Mouse (Mus musculus) testis, adult 2 months (tissue): ENCODE measurements around the gene Olfr53. TPM values are rescaled to one million over a fixed set of nuclear protein-coding genes. Genes with fewer than 3 reads are reported as not detected.
"Not testable (repeated sequence)": the region's sequence is repeated elsewhere in the genome, so short reads cannot be mapped to it uniquely, and the experiment has no call there.

Experiments used
- H3K27ac ChIP-seq: fragments of 200-500 bp; 2 replicates; pipeline ENCODE4 v1.5.1; 2012; ENCODE audit warnings: low read depth, low read length; ENCODE audit not compliant: control insufficient read depth, insufficient read depth
- H3K27me3 ChIP-seq: fragments of 200-500 bp; 2 replicates; pipeline ENCODE4 v1.6.1; 2012; ENCODE audit warnings: mild to moderate bottlenecking, low read length, moderate library complexity; ENCODE audit not compliant: control insufficient read depth, insufficient read depth
- H3K36me3 ChIP-seq: fragments of 200-500 bp; 2 replicates; pipeline ENCODE4 v1.6.1; 2012; ENCODE audit warnings: mild to moderate bottlenecking, low read length; ENCODE audit not compliant: control insufficient read depth, insufficient read depth
- H3K4me1 ChIP-seq: fragments of 200-500 bp; 2 replicates; pipeline ENCODE4 v1.6.1; 2012; ENCODE audit warnings: low read length; ENCODE audit not compliant: control insufficient read depth, insufficient read depth
- H3K4me3 ChIP-seq: fragments of 200-500 bp; 2 replicates; pipeline ENCODE4 v1.5.1; 2012; ENCODE audit warnings: low read depth, mild to moderate bottlenecking, low read length, moderate library complexity, mixed read lengths; ENCODE audit not compliant: control insufficient read depth
- CTCF ChIP-seq: fragments of 200-500 bp; IDR thresholded peaks from 2 replicates; pipeline ENCODE4 v1.5.1; 2012; ENCODE audit warnings: low read depth, mild to moderate bottlenecking, inconsistent platforms, low read length, moderate library complexity; ENCODE audit not compliant: control insufficient read depth, insufficient read depth, insufficient replicate concordance
- POLR2A ChIP-seq: fragments of 200-500 bp; IDR thresholded peaks from 2 replicates; pipeline ENCODE4 v1.6.1; 2012; ENCODE audit warnings: low read depth, mild to moderate bottlenecking, inconsistent platforms, low read length, moderate library complexity; ENCODE audit not compliant: control insufficient read depth
- polyA plus RNA-seq: library from polyadenylated mRNA; depleted of rRNA; stranded (reverse); fragments of >200 nt; gene quantifications from 2 replicates; pipeline ENCODE4 v1.2.3, GENCODE M21; 2012; rRNA removed

Gene Olfr53
- 0.28 TPM in 1 of 2 replicates, not detected in the other for polyA plus RNA-seq

GRCm38 (mm10) chr7:140646152-140646551, at the start of gene Olfr53:
TSS of gene Olfr53 (plus strand) at chr7:140646452.
- no peak for TF ChIP-seq CTCF
- no peak for TF ChIP-seq POLR2A
- Histone ChIP-seq H3K36me3 (no peaks in the 10 kb centered on the region), H3K27me3 (no peaks in the 10 kb centered on the region), H3K4me3 (no peak within 1 kb of the TSS), H3K27ac (no peak within 1 kb of the TSS), H3K4me1 (no peaks in the 10 kb centered on the region)

DNA sequence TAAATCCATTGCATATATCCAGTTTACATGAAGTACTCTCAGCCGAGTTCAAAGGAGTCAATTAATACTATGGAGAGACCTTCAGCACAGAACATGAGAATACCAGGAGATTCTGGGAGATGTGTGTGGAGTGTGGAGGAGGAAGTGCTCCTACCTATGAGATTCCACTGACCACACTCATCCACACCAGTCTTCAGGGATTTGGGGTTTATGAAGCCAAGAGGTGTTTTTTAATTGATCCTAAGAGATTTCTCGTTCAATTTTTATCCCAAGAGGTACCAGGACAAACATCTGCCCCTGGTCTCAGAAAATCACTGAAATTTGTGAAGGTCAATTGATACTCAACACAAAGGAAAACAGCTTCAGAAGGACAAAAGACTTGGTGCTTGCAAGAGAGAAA, 45.3 kb upstream of the Olfr53 start, which contains the start of gene Olfr46:
Olfr46 (plus strand) TSS at position 301 of the 400 bp plus-strand sequence.
- H3K27me3 ChIP-seq, H3K27ac ChIP-seq, H3K4me1 ChIP-seq, H3K36me3 ChIP-seq, H3K4me3 ChIP-seq: not testable (repeated sequence)

GRCm38 (mm10) chr7:140628670-140629069, 17.6 kb upstream of the Olfr53 start, which contains the start of gene Olfr61:
TSS of gene Olfr61 (plus strand) at chr7:140628970.
- not testable (repeated sequence) for H3K27me3 ChIP-seq, H3K4me1 ChIP-seq, H3K4me3 ChIP-seq, H3K36me3 ChIP-seq, H3K27ac ChIP-seq

DNA sequence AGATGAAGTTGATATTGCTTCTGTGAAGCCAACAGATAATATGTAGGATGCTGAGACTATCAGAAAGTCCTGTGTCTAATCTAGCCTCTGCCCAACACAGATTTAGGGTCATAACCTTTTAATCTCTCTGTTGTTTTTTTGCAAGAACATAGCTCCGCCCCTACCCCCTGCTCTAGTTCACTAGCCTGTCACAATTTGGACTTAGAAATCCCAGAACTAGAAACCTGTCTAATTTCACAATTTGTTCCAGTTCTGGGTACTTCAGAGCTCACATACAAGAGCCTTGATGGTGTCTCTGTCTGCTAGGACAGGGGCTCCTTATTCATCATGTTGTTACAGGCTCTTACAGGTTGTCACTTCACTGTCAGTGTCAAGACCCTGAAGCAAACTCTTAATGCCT, 15.7 kb upstream of the Olfr53 start:
- Histone ChIP-seq H3K4me1 (no peaks in the 10 kb centered on the region), H3K27me3 (no peaks in the 10 kb centered on the region), H3K36me3 (no peaks in the 10 kb centered on the region), H3K4me3 (no peak overlapping the region), H3K27ac (no peak overlapping the region)
- TF ChIP-seq CTCF (no peak), POLR2A (no peak)

DNA sequence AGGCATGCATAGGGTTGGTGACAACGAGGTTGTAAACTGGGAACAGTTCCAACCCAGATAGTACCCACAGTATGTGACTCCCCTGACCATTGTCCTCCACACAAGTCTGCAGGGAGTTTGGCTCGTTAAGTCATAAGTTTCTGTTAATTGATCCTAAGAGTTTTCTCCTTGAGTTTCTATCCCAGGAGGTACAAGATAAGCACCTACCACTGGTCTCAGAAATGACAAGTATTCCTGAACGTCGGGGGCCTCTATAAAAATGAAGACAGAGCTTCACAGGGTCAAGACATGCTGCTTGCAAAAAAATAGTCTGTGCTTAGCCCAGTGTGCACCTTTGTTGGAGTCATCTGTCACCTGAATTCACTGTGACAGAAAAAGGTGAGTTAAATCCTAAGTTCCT, 13.4 kb downstream of the Olfr53 start, which contains the start of gene Olfr539:
Olfr539 (plus strand) TSS at position 301 of the 400 bp plus-strand sequence.
- Histone ChIP-seq H3K27ac (no peak within 1 kb of the TSS), H3K36me3 (no peaks in the 10 kb centered on the region), H3K27me3 (no peaks in the 10 kb centered on the region), H3K4me1 (no peaks in the 10 kb centered on the region), H3K4me3 (no peak within 1 kb of the TSS)
- no peak for TF ChIP-seq POLR2A
- TF ChIP-seq CTCF, result no peak

GRCm38 (mm10) chr7:140670693-140671092, 24.4 kb downstream of the Olfr53 start:
- H3K36me3 ChIP-seq, H3K27me3 ChIP-seq, H3K4me1 ChIP-seq, H3K27ac ChIP-seq, H3K4me3 ChIP-seq: not testable (repeated sequence)

- Histone ChIP-seq H3K27ac (no peak overlapping the region), H3K4me1 (no peaks in the 10 kb centered on the region), H3K36me3 (no peaks in the 10 kb centered on the region), H3K4me3 (no peak overlapping the region), H3K27me3 (no peaks in the 10 kb centered on the region)
- TF ChIP-seq CTCF (no peak), POLR2A (no peak)
These were observed 29.6 kb downstream of the Olfr53 start for GRCm38 (mm10) chr7:140675863-140676262.

GRCm38 (mm10) chr7:140679591-140679990, 33.3 kb downstream of the Olfr53 start:
- not testable (repeated sequence) for H3K27ac ChIP-seq, H3K27me3 ChIP-seq, H3K4me3 ChIP-seq, H3K36me3 ChIP-seq, H3K4me1 ChIP-seq

DNA sequence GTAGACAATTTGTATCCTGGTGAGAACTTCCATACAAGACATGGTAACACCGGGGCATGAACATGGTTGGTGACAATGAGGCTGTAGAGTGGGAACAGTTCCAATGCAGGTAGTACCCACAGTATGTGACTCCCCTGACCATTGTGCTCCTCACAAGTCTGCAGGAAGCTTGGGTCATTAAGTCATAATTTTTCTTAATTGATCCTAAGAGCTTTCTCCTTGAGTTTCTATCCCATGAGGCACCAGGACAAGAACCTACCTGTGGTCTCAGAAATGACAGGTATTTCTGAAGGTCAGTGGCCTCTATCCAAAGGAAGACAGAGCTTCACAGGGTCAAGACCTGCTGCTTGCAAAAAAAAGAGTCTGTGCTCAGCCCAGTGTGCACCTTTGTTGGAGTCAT, 35.4 kb downstream of the Olfr53 start, which contains the start of gene Olfr45:
Olfr45 (plus strand) TSS at position 301 of the 400 bp plus-strand sequence.
- TF ChIP-seq POLR2A (no peak), CTCF (no peak)
- H3K36me3 ChIP-seq, result no peaks in the 10 kb centered on the region
- no peaks in the 10 kb centered on the region for H3K27me3 ChIP-seq
- no peak within 1 kb of the TSS for H3K4me3 ChIP-seq
- H3K27ac ChIP-seq, result no peak within 1 kb of the TSS
- no peaks in the 10 kb centered on the region for H3K4me1 ChIP-seq
